Mouse (Mus musculus): ENCODE measurements around the gene Foxo6. TPM values are rescaled to one million over a fixed set of nuclear protein-coding genes. Genes with fewer than 3 reads are reported as not detected.

Gene Foxo6
- polyA plus RNA-seq, 1 experiment from 2014 or later, result 0.32 TPM

- 51% methylated on average over 6 of the region's 6 CpGs for WGBS
Measured at GRCm38 (mm10) chr4:120225135-120225780, 61.9 kb downstream of the Foxo6 start.

GRCm38 (mm10) chr4:120223805-120224204 is 63.3 kb downstream of the Foxo6 start:
- no peak overlapping the region for H3K27ac ChIP-seq
- H3K4me3 ChIP-seq, result no peak overlapping the region
- no peaks in the 10 kb centered on the region for H3K27me3 ChIP-seq
- H3K9ac ChIP-seq, result no peak overlapping the region
- 0 out of 2 replicates have a peak, but pooled peaks have one; percentile 17 for ATAC-seq (ENCODE audit: insufficient number of reproducible peaks, insufficient read depth, low FRiP score, low TSS enrichment, low read depth)
- no peaks in the 10 kb centered on the region for H3K36me3 ChIP-seq
- peaks cover 23% of the 10 kb centered on the region for H3K4me1 ChIP-seq
- WGBS, result 70% methylated on average over 6 of the region's 6 CpGs
- no peaks in the 10 kb centered on the region for H3K9me3 ChIP-seq
- no peak overlapping the region for H3K4me2 ChIP-seq

More at GRCm38 (mm10) chr4:120225135-120225780, 61.9 kb downstream of the Foxo6 start:
- no peak overlapping the region for H3K4me2 ChIP-seq
- ATAC-seq (ENCODE audit: insufficient number of reproducible peaks, insufficient read depth, low FRiP score, low TSS enrichment, low read depth), result no peak
- H3K27me3 ChIP-seq, result no peaks in the 10 kb centered on the region
- no peak overlapping the region for H3K9ac ChIP-seq
- H3K36me3 ChIP-seq, result no peaks in the 10 kb centered on the region
- H3K9me3 ChIP-seq, result no peaks in the 10 kb centered on the region
- H3K4me1 ChIP-seq, result peaks cover 23% of the 10 kb centered on the region
- H3K4me3 ChIP-seq, result no peak overlapping the region
- no peak overlapping the region for H3K27ac ChIP-seq

- Histone ChIP-seq H3K4me2 (no peak overlapping the region), H3K36me3 (no peaks in the 10 kb centered on the region), H3K4me3 (no peak overlapping the region), H3K27ac (no peak overlapping the region), H3K9me3 (no peaks in the 10 kb centered on the region), H3K27me3 (no peaks in the 10 kb centered on the region), H3K9ac (no peak overlapping the region), H3K4me1 (peaks cover 23% of the 10 kb centered on the region)
- peak; percentile 28; the same call in 1 of the 2 replicates for ATAC-seq (ENCODE audit: insufficient number of reproducible peaks, insufficient read depth, low FRiP score, low TSS enrichment, low read depth)
- 60% methylated on average over 7 of the region's 7 CpGs for WGBS
Measured at GRCm38 (mm10) chr4:120223108-120223745, 63.9 kb downstream of the Foxo6 start.

- no peaks in the 10 kb centered on the region for H3K36me3 ChIP-seq
- no peaks in the 10 kb centered on the region for H3K9me3 ChIP-seq
- H3K27ac ChIP-seq, result no peak overlapping the region
- H3K4me3 ChIP-seq, result no peak overlapping the region
- no peak overlapping the region for H3K4me2 ChIP-seq
- no peak for ATAC-seq (ENCODE audit: insufficient number of reproducible peaks, insufficient read depth, low FRiP score, low TSS enrichment, low read depth)
- H3K9ac ChIP-seq, result no peak overlapping the region
- 59% methylated on average over 6 of the region's 6 CpGs for WGBS
- peaks cover 19% of the 10 kb centered on the region for H3K4me1 ChIP-seq
- H3K27me3 ChIP-seq, result no peaks in the 10 kb centered on the region
Measured at GRCm38 (mm10) chr4:120221708-120222107, 65.4 kb downstream of the Foxo6 start.

GRCm38 (mm10) chr4:120218878-120219277 is 68.3 kb downstream of the Foxo6 start:
- Histone ChIP-seq H3K36me3 (no peaks in the 10 kb centered on the region), H3K9me3 (no peaks in the 10 kb centered on the region), H3K4me3 (no peak overlapping the region), H3K27ac (no peak overlapping the region), H3K4me1 (peaks cover 18% of the 10 kb centered on the region), H3K27me3 (no peaks in the 10 kb centered on the region), H3K9ac (no peak overlapping the region), H3K4me2 (no peak overlapping the region)
- no peak for ATAC-seq (ENCODE audit: insufficient number of reproducible peaks, insufficient read depth, low FRiP score, low TSS enrichment, low read depth)
- WGBS, result 78% methylated on average over 9 of the region's 9 CpGs

Other genes starting within 250 kb of the Foxo6 start
- not detected in 2 replicates for gene AL607142.1, start 222.4 kb downstream of the Foxo6 start, polyA plus RNA-seq (2015; fragmentation: Nextera tagmentation; extraction: Ambion mirVana)
- gene Edn2, start 126.1 kb downstream of the Foxo6 start, polyA plus RNA-seq (2015; fragmentation: Nextera tagmentation; extraction: Ambion mirVana), result 6.8 and 8.0 TPM in 2 replicates
- 48.7 and 54.5 TPM in 2 replicates for gene Scmh1, start 117.9 kb upstream of the Foxo6 start, polyA plus RNA-seq (2015; fragmentation: Nextera tagmentation; extraction: Ambion mirVana)
- not detected in 2 replicates for gene Slfnl1, start 244.9 kb upstream of the Foxo6 start, polyA plus RNA-seq (2015; fragmentation: Nextera tagmentation; extraction: Ambion mirVana)